Mouse (Mus musculus) lung, postnatal 4 days (tissue): ENCODE data around the gene Sp8.

Experiments
- DNase-seq, 2 experiments: peaks; one replicate each; pipeline ENCODE4 v3.0.0; 2021

Sp8 gene

GRCm38 (mm10) chr12:118849203-118849861 lies 3.2 kb downstream of the Sp8 start:
- no peak for DNase-seq

- DNase-seq, result no peak
These were observed 3.9 kb downstream of the Sp8 start for GRCm38 (mm10) chr12:118849996-118850395.

GRCm38 (mm10) chr12:118850851-118851410 lies 4.8 kb downstream of the Sp8 start:
- no peak for DNase-seq

GRCm38 (mm10) chr12:118853331-118853730 lies 7.2 kb downstream of the Sp8 start:
- DNase-seq, result no peak

GRCm38 (mm10) chr12:118854401-118854800 lies 8.3 kb downstream of the Sp8 start:
- no peak for DNase-seq

- DNase-seq, result peak; percentile 78 to 80
These were observed 8.8 kb downstream of the Sp8 start for GRCm38 (mm10) chr12:118854831-118855453.

- no peak for DNase-seq
These were observed 10.0 kb downstream of the Sp8 start for GRCm38 (mm10) chr12:118856151-118856550.

- no peak for DNase-seq
These were observed 26.5 kb downstream of the Sp8 start for GRCm38 (mm10) chr12:118872673-118873072.

- no peak for DNase-seq
These were observed 36.7 kb downstream of the Sp8 start for GRCm38 (mm10) chr12:118882790-118883189.

GRCm38 (mm10) chr12:118887964-118888363 lies 41.8 kb downstream of the Sp8 start:
- peak; percentile 53 to 72 for DNase-seq
